Mouse (Mus musculus): Measurements from ENCODE around the gene Cep104.

GRCm38 (mm10) chr4:153956569-153957405 is 18.2 kb upstream of the Cep104 start, which contains the start of gene A430005L14Rik:
- TF ChIP-seq POLR2A (IDR thresholded peaks at IDR 0.05; ENCODE audit: low read depth, low read length) (peak; percentile 64; the same call in 1 of the 2 replicates), CTCF (IDR thresholded peaks at IDR 0.05; ENCODE audit: extremely low read depth, insufficient read length, insufficient replicate concordance, low read depth, low read length) (no peak)
